Mouse (Mus musculus) erythroblast, embryonic 14.5 days (primary cell): ENCODE measurements at regions not wholly inside any gene's neighbourhood (a gene's known extent, or its start where the extent isn't known, plus 50 kb on each side); places are given as distances from the start of the nearest gene placed in this dataset.

ENCODE experiments used
- GATA1 ChIP-seq: IDR thresholded peaks from 2 replicates; pipeline ENCODE4 v1.6.1; 2012; ENCODE audit warnings: low read length, inconsistent platforms, mixed read lengths
- TAL1 ChIP-seq: IDR thresholded peaks from 3 replicates; pipeline ENCODE4 v1.6.1; 2012; ENCODE audit warnings: low read length, inconsistent platforms, mixed read lengths

GRCm38 (mm10) chr12:107714846-107715245 lies 226.4 kb downstream of the 3110018I06Rik start:
- TF ChIP-seq TAL1, result no peak
- no peak for TF ChIP-seq GATA1
